Mouse (Mus musculus): ENCODE measurements at regions not wholly inside any gene's neighbourhood (a gene's known extent, or its start where the extent isn't known, plus 50 kb on each side); places are given as distances from the start of the nearest gene placed in this dataset.

DNA sequence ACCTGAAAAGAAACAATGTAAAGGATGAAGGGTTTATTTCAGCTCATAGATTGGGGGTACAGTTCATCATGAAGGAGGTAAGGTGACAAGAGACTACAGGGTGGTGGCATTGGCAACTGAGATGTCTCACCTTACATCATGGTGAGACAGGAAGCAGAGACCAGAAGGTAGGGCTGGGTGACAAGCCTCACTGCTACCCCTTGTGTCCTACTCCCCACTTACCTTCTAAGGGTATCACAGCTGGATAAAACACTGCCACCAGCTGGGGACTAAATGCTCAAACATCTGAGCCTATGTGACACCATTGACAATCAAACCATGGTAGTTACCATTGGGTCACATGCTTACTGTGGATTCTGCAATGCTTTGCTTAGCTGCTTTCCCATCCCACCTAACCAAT, 107.0 kb downstream of the Icos start:
- Histone ChIP-seq H3K4me1 (replicated peaks; ENCODE audit: low read depth, low read length) (no peaks in the 10 kb centered on the region), H3K27me3 (ENCODE audit: insufficient read depth, low read length) (no peaks in the 10 kb centered on the region), H3K9me3 (ENCODE audit: low read length) (no peaks in the 10 kb centered on the region), H3K36me3 (ENCODE audit: insufficient read depth, low read length) (no peaks in the 10 kb centered on the region), H3K4me3 (replicated peaks; ENCODE audit: low read length) (no peak overlapping the region)
- TF ChIP-seq POU5F1 (IDR thresholded peaks at IDR 0.05; ENCODE audit: borderline replicate concordance, low read length) = no peak
- TF ChIP-seq CTCF (conservative IDR thresholded peaks at IDR 0.05; ENCODE audit: low read length) = no peak
- TF ChIP-seq NANOG (IDR thresholded peaks at IDR 0.05; ENCODE audit: borderline replicate concordance, low read length) = no peak

- Histone ChIP-seq H3K9me3 (ENCODE audit: low read length) (no peaks in the 10 kb centered on the region), H3K27me3 (ENCODE audit: insufficient read depth, low read length) (no peaks in the 10 kb centered on the region), H3K4me3 (replicated peaks; ENCODE audit: low read length) (no peak overlapping the region), H3K4me1 (replicated peaks; ENCODE audit: low read depth, low read length) (no peaks in the 10 kb centered on the region), H3K36me3 (ENCODE audit: insufficient read depth, low read length) (no peaks in the 10 kb centered on the region)
- TF ChIP-seq CTCF (conservative IDR thresholded peaks at IDR 0.05; ENCODE audit: low read length) = no peak
- no peak for TF ChIP-seq POU5F1 (IDR thresholded peaks at IDR 0.05; ENCODE audit: borderline replicate concordance, low read length)
- no peak for TF ChIP-seq NANOG (IDR thresholded peaks at IDR 0.05; ENCODE audit: borderline replicate concordance, low read length)
These were observed 109.1 kb downstream of the Icos start for GRCm38 (mm10) chr1:61086811-61087210.

DNA sequence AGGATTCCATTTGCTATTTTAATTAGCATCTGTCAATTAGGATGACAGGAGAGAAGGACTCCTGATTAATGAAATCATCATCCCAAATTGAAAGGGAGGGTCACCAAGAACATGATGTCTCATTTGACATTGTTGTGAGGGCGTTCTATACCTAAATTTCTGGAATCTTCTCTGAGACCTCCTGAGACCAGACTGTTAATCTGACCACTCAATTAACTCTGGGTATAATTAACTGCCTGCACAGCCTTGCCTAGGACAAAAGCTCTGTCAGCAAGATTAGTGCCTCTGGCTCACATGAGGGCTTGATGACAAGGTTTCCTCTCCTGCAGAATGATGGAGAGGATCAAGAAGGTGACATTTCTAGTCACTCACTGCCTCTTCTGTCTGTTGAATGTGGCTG, 113.1 kb downstream of the Icos start:
- Histone ChIP-seq H3K36me3 (ENCODE audit: insufficient read depth, low read length) (no peaks in the 10 kb centered on the region), H3K27me3 (ENCODE audit: insufficient read depth, low read length) (no peaks in the 10 kb centered on the region), H3K4me3 (replicated peaks; ENCODE audit: low read length) (no peak overlapping the region), H3K4me1 (replicated peaks; ENCODE audit: low read depth, low read length) (0 out of 2 replicates have a peak, but pooled peaks cover 2% of the 10 kb centered on the region), H3K9me3 (ENCODE audit: low read length) (no peaks in the 10 kb centered on the region)
- TF ChIP-seq POU5F1 (IDR thresholded peaks at IDR 0.05; ENCODE audit: borderline replicate concordance, low read length) = no peak
- no peak for TF ChIP-seq NANOG (IDR thresholded peaks at IDR 0.05; ENCODE audit: borderline replicate concordance, low read length)
- TF ChIP-seq CTCF (conservative IDR thresholded peaks at IDR 0.05; ENCODE audit: low read length) = no peak

DNA sequence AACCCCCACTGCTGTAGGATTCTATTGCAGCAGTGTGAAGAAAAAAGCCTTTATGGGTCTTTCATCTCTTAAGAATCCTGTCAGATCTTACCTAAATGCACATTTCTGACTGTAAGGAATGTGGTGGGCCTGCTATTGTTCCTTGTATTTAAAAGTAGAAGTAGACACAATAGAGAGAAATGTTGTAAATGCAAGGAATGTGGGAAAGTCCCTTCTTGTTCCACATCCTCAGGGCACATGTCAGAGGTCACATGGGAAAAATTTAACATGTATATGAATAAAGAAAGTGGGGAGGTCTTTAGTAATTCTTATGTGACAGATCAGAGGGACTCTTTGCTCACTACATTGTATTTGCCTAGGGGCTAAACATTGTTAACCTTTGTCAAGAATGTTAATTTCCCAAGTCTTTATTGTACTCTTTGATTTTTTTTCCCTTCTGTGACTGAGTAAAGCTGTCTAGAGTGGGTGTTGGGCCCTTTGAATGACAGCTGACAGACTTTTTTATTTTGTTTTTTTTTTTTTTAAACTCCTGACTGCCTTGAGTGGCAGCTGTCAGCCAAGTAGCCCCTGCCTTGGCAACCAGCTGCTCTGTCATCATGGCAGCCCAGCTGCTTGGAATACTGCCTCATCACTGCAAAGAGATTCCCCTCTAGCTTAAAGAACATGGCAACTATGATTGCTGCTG, 117.9 kb downstream of the Icos start:
- Histone ChIP-seq H3K27me3 (ENCODE audit: insufficient read depth, low read length) (no peaks in the 10 kb centered on the region), H3K36me3 (ENCODE audit: insufficient read depth, low read length) (no peaks in the 10 kb centered on the region), H3K9me3 (ENCODE audit: low read length) (peaks cover 10% of the 10 kb centered on the region; the same call in 1 of the 2 replicates), H3K4me1 (replicated peaks; ENCODE audit: low read depth, low read length) (0 out of 2 replicates have a peak, but pooled peaks cover 2% of the 10 kb centered on the region), H3K4me3 (replicated peaks; ENCODE audit: low read length) (no peak overlapping the region)
- no peak for TF ChIP-seq CTCF (conservative IDR thresholded peaks at IDR 0.05; ENCODE audit: low read length)
- TF ChIP-seq POU5F1 (IDR thresholded peaks at IDR 0.05; ENCODE audit: borderline replicate concordance, low read length) = no peak
- no peak for TF ChIP-seq NANOG (IDR thresholded peaks at IDR 0.05; ENCODE audit: borderline replicate concordance, low read length)

DNA sequence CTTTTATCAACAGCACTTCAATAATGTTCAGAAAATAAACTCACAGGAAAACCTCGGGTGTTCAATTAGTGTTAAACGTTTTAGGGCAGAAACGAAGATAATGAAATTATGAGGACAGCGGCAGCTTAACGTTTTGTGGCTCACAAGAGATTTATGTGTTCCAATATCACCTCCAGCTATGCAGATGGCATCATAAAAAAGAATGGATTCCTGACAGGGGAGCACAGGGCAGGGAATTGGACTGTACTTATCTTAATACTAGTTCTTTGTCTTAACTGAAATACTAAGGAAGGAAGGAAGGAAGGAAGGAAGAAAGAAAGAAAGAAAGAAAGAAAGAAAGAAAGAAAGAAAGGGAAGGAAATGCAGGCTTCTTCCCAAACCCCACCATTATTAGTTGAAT, 121.6 kb downstream of the Icos start:
- H3K4me3 ChIP-seq (replicated peaks; ENCODE audit: low read length) = no peak overlapping the region
- no peak for TF ChIP-seq NANOG (IDR thresholded peaks at IDR 0.05; ENCODE audit: borderline replicate concordance, low read length)
- no peak for TF ChIP-seq CTCF (conservative IDR thresholded peaks at IDR 0.05; ENCODE audit: low read length)
- TF ChIP-seq POU5F1 (IDR thresholded peaks at IDR 0.05; ENCODE audit: borderline replicate concordance, low read length) = no peak
- H3K36me3 ChIP-seq (ENCODE audit: insufficient read depth, low read length) = no peaks in the 10 kb centered on the region
- H3K4me1 ChIP-seq (replicated peaks; ENCODE audit: low read depth, low read length) = 0 out of 2 replicates have a peak, but pooled peaks cover 2% of the 10 kb centered on the region
- H3K27me3 ChIP-seq (ENCODE audit: insufficient read depth, low read length) = no peaks in the 10 kb centered on the region
- H3K9me3 ChIP-seq (ENCODE audit: low read length) = peaks cover 10% of the 10 kb centered on the region; the same call in 1 of the 2 replicates

DNA sequence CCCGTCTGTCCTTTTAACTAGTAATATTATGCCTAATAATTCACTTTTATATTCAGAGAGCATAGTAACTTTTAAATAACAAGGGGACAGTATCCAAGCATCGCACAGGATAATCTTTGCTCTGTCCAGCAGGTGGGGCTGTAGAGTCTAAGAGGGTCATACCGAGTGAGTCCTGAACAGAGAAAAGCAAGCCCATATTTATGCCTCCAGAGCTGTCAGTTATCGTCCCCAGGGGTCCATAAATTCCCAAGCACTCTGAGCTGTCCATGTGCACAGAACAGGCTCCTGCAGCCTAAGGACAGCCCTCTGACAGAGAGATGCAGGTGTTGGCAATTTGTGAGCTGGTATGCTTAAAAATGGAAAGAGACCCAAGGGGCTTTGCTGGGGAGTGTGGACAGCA, 124.0 kb downstream of the Icos start:
- no peak overlapping the region for H3K4me3 ChIP-seq (replicated peaks; ENCODE audit: low read length)
- H3K4me1 ChIP-seq (replicated peaks; ENCODE audit: low read depth, low read length) = no peaks in the 10 kb centered on the region
- H3K27me3 ChIP-seq (ENCODE audit: insufficient read depth, low read length) = no peaks in the 10 kb centered on the region
- H3K9me3 ChIP-seq (ENCODE audit: low read length) = peaks cover 10% of the 10 kb centered on the region; the same call in 1 of the 2 replicates
- H3K36me3 ChIP-seq (ENCODE audit: insufficient read depth, low read length) = no peaks in the 10 kb centered on the region
- TF ChIP-seq POU5F1 (IDR thresholded peaks at IDR 0.05; ENCODE audit: borderline replicate concordance, low read length) (no peak), CTCF (conservative IDR thresholded peaks at IDR 0.05; ENCODE audit: low read length) (peak; percentile 41)

GRCm38 (mm10) chr1:61102346-61102745, 124.6 kb downstream of the Icos start:
- TF ChIP-seq CTCF (conservative IDR thresholded peaks at IDR 0.05; ENCODE audit: low read length) (no peak), POU5F1 (IDR thresholded peaks at IDR 0.05; ENCODE audit: borderline replicate concordance, low read length) (no peak), NANOG (IDR thresholded peaks at IDR 0.05; ENCODE audit: borderline replicate concordance, low read length) (no peak)
- no peak overlapping the region for H3K4me3 ChIP-seq (replicated peaks; ENCODE audit: low read length)
- peaks cover 10% of the 10 kb centered on the region; the same call in 1 of the 2 replicates for H3K9me3 ChIP-seq (ENCODE audit: low read length)
- H3K36me3 ChIP-seq (ENCODE audit: insufficient read depth, low read length) = no peaks in the 10 kb centered on the region
- H3K27me3 ChIP-seq (ENCODE audit: insufficient read depth, low read length) = no peaks in the 10 kb centered on the region
- no peaks in the 10 kb centered on the region for H3K4me1 ChIP-seq (replicated peaks; ENCODE audit: low read depth, low read length)

- TF ChIP-seq NANOG (IDR thresholded peaks at IDR 0.05; ENCODE audit: borderline replicate concordance, low read length) (no peak), POU5F1 (IDR thresholded peaks at IDR 0.05; ENCODE audit: borderline replicate concordance, low read length) (no peak), CTCF (conservative IDR thresholded peaks at IDR 0.05; ENCODE audit: low read length) (no peak)
- Histone ChIP-seq H3K36me3 (ENCODE audit: insufficient read depth, low read length) (no peaks in the 10 kb centered on the region), H3K9me3 (ENCODE audit: low read length) (peaks cover 4% of the 10 kb centered on the region; the same call in 1 of the 2 replicates)
These were observed 125.9 kb downstream of the Icos start for GRCm38 (mm10) chr1:61103581-61103980.

More at GRCm38 (mm10) chr1:61103581-61103980, 125.9 kb downstream of the Icos start:
- H3K27me3 ChIP-seq (ENCODE audit: insufficient read depth, low read length) = no peaks in the 10 kb centered on the region
- no peaks in the 10 kb centered on the region for H3K4me1 ChIP-seq (replicated peaks; ENCODE audit: low read depth, low read length)
- no peak overlapping the region for H3K4me3 ChIP-seq (replicated peaks; ENCODE audit: low read length)
